Mouse (Mus musculus) ES-E14 (cell line): Measurements from ENCODE around the gene Gm10719.
"Not testable (repeated sequence)": the region's sequence is repeated elsewhere in the genome, so short reads cannot be mapped to it uniquely, and the experiment has no call there.

Experiments
- CHD2 ChIP-seq: IDR thresholded peaks from 2 replicates; pipeline ENCODE4 v1.6.1; 2014; ENCODE audit warnings: mild to moderate bottlenecking, low read depth, low read length, inconsistent platforms
- HCFC1 ChIP-seq: IDR thresholded peaks from 2 replicates; pipeline ENCODE4 v1.6.1; 2012; ENCODE audit warnings: low read length, inconsistent platforms, borderline replicate concordance; ENCODE audit not compliant: insufficient read depth
- MAFK ChIP-seq: IDR thresholded peaks from 2 replicates; pipeline ENCODE4 v1.6.1; 2014; ENCODE audit warnings: mild to moderate bottlenecking, low read depth, low read length, inconsistent platforms; ENCODE audit not compliant: insufficient read depth
- ZC3H11A ChIP-seq: IDR thresholded peaks from 2 replicates; pipeline ENCODE4 v1.6.1; 2012; ENCODE audit warnings: low read depth, mild to moderate bottlenecking, inconsistent platforms, low read length, borderline replicate concordance
- ZNF384 ChIP-seq: IDR thresholded peaks from 2 replicates; pipeline ENCODE4 v1.6.1; 2012; ENCODE audit warnings: low read depth, low read length, inconsistent platforms

DNA sequence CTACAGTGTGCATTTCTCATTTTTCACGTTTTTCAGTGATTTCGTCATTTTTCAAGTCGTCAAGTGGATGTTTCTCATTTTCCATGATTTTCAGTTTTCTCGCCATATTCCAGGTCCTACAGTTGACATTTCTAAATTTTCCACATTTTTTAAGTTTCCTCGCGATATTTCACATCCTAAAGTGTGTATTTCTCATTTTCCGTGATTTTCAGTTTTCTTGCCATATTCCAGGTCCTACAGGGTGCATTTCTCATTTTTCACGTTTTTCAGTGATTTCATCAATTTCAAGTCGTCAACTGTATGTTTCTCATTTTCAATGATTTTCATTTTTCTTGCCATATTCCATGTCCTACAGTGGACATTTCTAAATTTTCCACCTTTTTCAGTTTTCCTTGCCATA is at the start of gene Gm10719:
- not testable (repeated sequence) for TF ChIP-seq ZC3H11A, MAFK, HCFC1, CHD2, ZNF384
